Mouse (Mus musculus): ENCODE data around the gene Gm14632. TPM values are rescaled to one million over a fixed set of nuclear protein-coding genes. Genes with fewer than 3 reads are reported as not detected.

Gm14632 gene
- not detected for polyA plus RNA-seq (2017; shearing (Covaris generic))

GRCm38 (mm10) chrX:30329472-30329871, at the start of gene Gm14632:
TSS of gene Gm14632 (plus strand) at chrX:30329772.

